In genomic region chr7:19067935-19068334, GRCm38 (mm10) we compare ENCODE assay signal across 20 mouse cellular contexts. TPM values are rescaled to one million over a fixed set of nuclear protein-coding genes. Genes with fewer than 3 reads are reported as not detected.
"Had no signal": no experiment of that assay in that cellular context is flagged by ENCODE, and none has a peak within 500 bp of the region (broad histone marks: within the 10 kb centered on the region; RNA-seq: fewer than 3 reads in every experiment).

No protein-coding gene starts in this region.

- H3K4me3 ChIP-seq: kidney, embryonic 15.5 days; limb, embryonic 12.5 days; limb, embryonic 15.5 days; midbrain, embryonic 13.5 days; myocyte; neural tube, embryonic 13.5 days; stomach, embryonic 15.5 days had no signal

- H3K4me1 ChIP-seq: kidney, embryonic 15.5 days; limb, embryonic 12.5 days; midbrain, embryonic 13.5 days; neural tube, embryonic 13.5 days; stomach, embryonic 15.5 days had no signal

- ATAC-seq: liver, postnatal 0 days; lung, postnatal 0 days; midbrain, embryonic 13.5 days; midbrain, embryonic 16.5 days had no signal

- H3K27ac ChIP-seq: kidney, embryonic 15.5 days; limb, embryonic 12.5 days; limb, embryonic 15.5 days; liver, embryonic 14.5 days; macrophage; midbrain, embryonic 13.5 days; neural tube, embryonic 13.5 days; stomach, embryonic 15.5 days had no signal

- H3K36me3 ChIP-seq: kidney, embryonic 15.5 days; limb, embryonic 12.5 days; limb, embryonic 15.5 days; midbrain, embryonic 13.5 days; neural tube, embryonic 13.5 days; stomach, embryonic 15.5 days had no signal

- H3K4me2 ChIP-seq: kidney, embryonic 15.5 days; limb, embryonic 12.5 days; limb, embryonic 15.5 days; liver, embryonic 11.5 days; lung, embryonic 14.5 days; midbrain, embryonic 13.5 days; neural tube, embryonic 13.5 days; stomach, embryonic 15.5 days had no signal

- H3K9ac ChIP-seq: kidney, embryonic 15.5 days; limb, embryonic 12.5 days; limb, embryonic 15.5 days; liver, embryonic 14.5 days; liver, postnatal 0 days; lung, embryonic 14.5 days; midbrain, embryonic 13.5 days; neural tube, embryonic 13.5 days; stomach, embryonic 15.5 days had no signal

- DNase-seq: kidney, postnatal 36 days; layer of hippocampus, postnatal 36 days; liver, postnatal 0 days; lung, embryonic 14.5 days; right cerebral cortex, postnatal 25 days; spleen, adult 18-20 months; thymus, postnatal 14 days; thymus, postnatal 4 days had no signal

- H3K9me3 ChIP-seq: kidney, embryonic 15.5 days; limb, embryonic 15.5 days; midbrain, embryonic 13.5 days; neural tube, embryonic 13.5 days; stomach, embryonic 15.5 days had no signal

RNA-seq across cellular contexts. Expression of gene Rsph6a, which starts 13.4 kb away (rescaled TPM):
- polyA plus RNA-seq: kidney, embryonic 15.5 days; limb, embryonic 12.5 days; limb, embryonic 15.5 days; liver, embryonic 11.5 days; liver, embryonic 14.5 days; liver, postnatal 0 days; lung, embryonic 14.5 days; lung, postnatal 0 days; macrophage; neural tube, embryonic 13.5 days; stomach, embryonic 15.5 days had no signal
